Mouse (Mus musculus): ENCODE results near the gene Gk. TPM values are rescaled to one million over a fixed set of nuclear protein-coding genes. Genes with fewer than 3 reads are reported as not detected.

Gk gene
- polyA plus RNA-seq (2014; fragmentation: Nextera tagmentation; extraction: Ambion mirVana), result 6.9 and 7.1 TPM in 2 replicates

DNA sequence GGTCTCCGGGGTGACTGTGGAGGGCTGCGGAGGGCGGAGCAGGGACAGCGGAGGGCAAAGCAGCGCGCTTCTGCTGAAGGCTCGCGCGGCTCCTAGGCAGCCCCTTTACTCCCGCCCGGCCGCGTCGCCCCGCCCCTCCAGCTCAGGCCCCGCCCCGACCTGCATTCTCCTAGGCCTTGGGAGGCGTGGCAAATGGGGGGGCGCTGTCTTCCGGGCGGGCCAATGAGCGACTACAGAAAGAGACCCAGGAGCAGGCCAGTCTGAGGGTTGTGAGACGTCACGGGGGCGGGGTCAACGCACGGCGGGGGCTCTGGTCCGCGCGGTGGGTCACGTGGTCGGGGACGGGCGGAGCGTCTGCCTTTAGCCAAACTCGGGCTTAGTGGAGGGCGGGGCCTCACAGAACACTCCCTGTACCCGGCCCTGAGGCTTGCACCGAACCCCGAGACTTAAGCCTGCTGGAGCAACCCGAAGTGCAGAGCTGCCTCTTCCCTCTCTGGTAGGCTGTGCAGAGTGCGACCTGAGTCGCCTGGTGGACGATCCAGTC lies at the start of gene Gk:
Gene Gk, minus strand, starts transcription at position 276 of the 544 bp plus-strand sequence.
- Histone ChIP-seq H3K36me3 (ENCODE audit: control insufficient read depth, insufficient read depth, low read length) (no peaks in the 10 kb centered on the region), H3K9me3 (ENCODE audit: control insufficient read depth, low read length) (no peaks in the 10 kb centered on the region), H3K4me3 (ENCODE audit: low read depth, low read length) (peak within 1 kb of the TSS; percentile 59), H3K4me1 (replicated peaks; ENCODE audit: control insufficient read depth, insufficient read depth, low read length) (no peaks in the 10 kb centered on the region), H3K27me3 (replicated peaks; ENCODE audit: control insufficient read depth, insufficient read depth, low read length) (no peaks in the 10 kb centered on the region), H3K9ac (ENCODE audit: low read depth, low read length) (peak within 1 kb of the TSS; percentile 72), H3K4me2 (peak within 1 kb of the TSS; percentile 70), H3K27ac (ENCODE audit: low read depth, low read length) (peak within 1 kb of the TSS; percentile 87)
- peak; percentile 89 for DNase-seq (ENCODE audit: low spot score)
- WGBS, result 13% methylated on average over 41 of the region's 45 CpGs
- peak; percentile 98 for ATAC-seq (replicated peaks; ENCODE audit: low FRiP score)

DNA sequence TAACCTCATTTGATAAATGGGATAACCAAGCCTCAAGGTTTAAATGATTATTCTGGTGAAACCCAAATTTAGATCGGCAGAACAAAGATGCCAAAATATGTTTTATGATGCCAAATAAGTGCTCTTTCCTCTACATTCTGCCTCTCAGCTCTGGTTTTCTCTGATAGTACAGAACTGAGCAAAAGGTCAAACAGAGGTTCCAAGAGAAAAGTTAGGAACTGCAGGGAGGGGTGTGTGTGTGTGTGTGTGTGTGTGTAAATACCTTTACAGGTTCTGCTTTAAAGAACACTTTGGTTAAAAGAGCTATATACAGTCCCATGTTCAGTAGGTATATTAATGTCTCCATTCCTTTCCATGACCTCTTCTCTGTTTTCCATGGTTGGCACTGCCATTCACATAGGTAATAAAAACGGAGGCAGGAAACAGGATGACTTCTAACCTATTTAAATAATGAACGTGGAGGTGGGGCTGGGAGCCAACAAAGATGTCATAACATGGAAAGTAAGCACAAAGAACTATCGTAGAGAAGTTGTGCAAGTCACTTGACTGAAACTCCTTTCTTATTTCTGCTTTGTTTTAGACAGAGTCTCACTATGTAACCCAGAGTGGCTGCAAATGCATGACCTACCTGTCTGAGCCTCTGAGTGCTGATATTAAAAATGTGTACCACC lies 28.2 kb upstream of the Gk start:
- Histone ChIP-seq H3K9me3 (ENCODE audit: control insufficient read depth, low read length) (no peaks in the 10 kb centered on the region), H3K9ac (ENCODE audit: low read depth, low read length) (no peak overlapping the region), H3K27me3 (replicated peaks; ENCODE audit: control insufficient read depth, insufficient read depth, low read length) (no peaks in the 10 kb centered on the region), H3K4me2 (no peak overlapping the region), H3K4me3 (ENCODE audit: low read depth, low read length) (no peak overlapping the region), H3K36me3 (ENCODE audit: control insufficient read depth, insufficient read depth, low read length) (no peaks in the 10 kb centered on the region), H3K27ac (ENCODE audit: low read depth, low read length) (no peak overlapping the region), H3K4me1 (replicated peaks; ENCODE audit: control insufficient read depth, insufficient read depth, low read length) (no peaks in the 10 kb centered on the region)
- 73% methylated on average over 4 of the region's 4 CpGs for WGBS
- ATAC-seq (replicated peaks; ENCODE audit: low FRiP score), result no peak
- no peak for DNase-seq (ENCODE audit: low spot score)

DNA sequence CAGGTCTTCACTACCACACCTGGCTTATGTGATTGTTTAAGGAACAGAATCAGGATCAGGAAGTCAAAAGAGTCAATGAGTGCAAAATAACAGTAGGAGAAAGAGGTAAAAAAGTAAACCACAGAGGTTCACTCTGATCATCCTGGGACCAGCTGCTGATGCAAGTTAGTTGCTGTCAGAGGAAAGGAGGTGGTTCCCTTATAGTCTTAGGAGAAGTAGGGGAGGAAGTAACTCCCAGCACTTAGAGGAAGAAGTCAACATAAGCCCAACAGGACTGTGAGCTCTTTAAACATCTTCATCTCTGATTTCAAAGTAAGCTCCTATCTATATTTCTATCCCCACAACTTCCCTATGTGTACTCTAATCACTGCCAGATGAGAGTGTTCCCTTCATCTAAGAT lies 26.4 kb upstream of the Gk start:
- Histone ChIP-seq H3K36me3 (ENCODE audit: control insufficient read depth, insufficient read depth, low read length) (no peaks in the 10 kb centered on the region), H3K27me3 (replicated peaks; ENCODE audit: control insufficient read depth, insufficient read depth, low read length) (no peaks in the 10 kb centered on the region), H3K4me1 (replicated peaks; ENCODE audit: control insufficient read depth, insufficient read depth, low read length) (no peaks in the 10 kb centered on the region), H3K4me3 (ENCODE audit: low read depth, low read length) (no peak overlapping the region), H3K9me3 (ENCODE audit: control insufficient read depth, low read length) (no peaks in the 10 kb centered on the region), H3K4me2 (no peak overlapping the region), H3K9ac (ENCODE audit: low read depth, low read length) (no peak overlapping the region), H3K27ac (ENCODE audit: low read depth, low read length) (no peak overlapping the region)
- DNase-seq (ENCODE audit: low spot score) (no peak), ATAC-seq (replicated peaks; ENCODE audit: low FRiP score) (no peak)

DNA sequence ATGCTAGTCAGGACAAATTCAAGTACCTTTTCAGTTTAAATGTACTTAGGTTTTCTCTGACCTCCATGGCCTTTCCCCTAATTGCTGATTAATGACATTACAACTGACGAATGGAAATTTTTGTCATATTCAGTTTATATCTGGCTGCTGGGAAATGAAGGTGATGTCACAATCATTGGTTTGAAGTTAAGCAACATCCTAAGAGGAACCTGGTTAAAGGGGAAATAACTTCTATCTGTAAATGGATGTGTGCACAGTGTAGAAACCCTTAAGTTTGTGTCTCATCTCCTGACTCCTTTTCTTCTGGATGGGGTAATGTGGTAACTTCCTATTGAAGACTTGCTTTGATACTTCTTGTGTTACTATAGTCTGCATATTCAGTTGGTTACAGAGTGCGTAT lies 20.8 kb upstream of the Gk start:
- no peaks in the 10 kb centered on the region for H3K9me3 ChIP-seq (ENCODE audit: control insufficient read depth, low read length)
- no peak overlapping the region for H3K9ac ChIP-seq (ENCODE audit: low read depth, low read length)
- no peaks in the 10 kb centered on the region for H3K36me3 ChIP-seq (ENCODE audit: control insufficient read depth, insufficient read depth, low read length)
- 79% methylated on average over 2 of the region's 2 CpGs for WGBS
- no peaks in the 10 kb centered on the region for H3K27me3 ChIP-seq (replicated peaks; ENCODE audit: control insufficient read depth, insufficient read depth, low read length)
- no peaks in the 10 kb centered on the region for H3K4me1 ChIP-seq (replicated peaks; ENCODE audit: control insufficient read depth, insufficient read depth, low read length)
- ATAC-seq (replicated peaks; ENCODE audit: low FRiP score), result no peak
- DNase-seq (ENCODE audit: low spot score), result no peak
- no peak overlapping the region for H3K27ac ChIP-seq (ENCODE audit: low read depth, low read length)
- H3K4me3 ChIP-seq (ENCODE audit: low read depth, low read length), result no peak overlapping the region
- no peak overlapping the region for H3K4me2 ChIP-seq

DNA sequence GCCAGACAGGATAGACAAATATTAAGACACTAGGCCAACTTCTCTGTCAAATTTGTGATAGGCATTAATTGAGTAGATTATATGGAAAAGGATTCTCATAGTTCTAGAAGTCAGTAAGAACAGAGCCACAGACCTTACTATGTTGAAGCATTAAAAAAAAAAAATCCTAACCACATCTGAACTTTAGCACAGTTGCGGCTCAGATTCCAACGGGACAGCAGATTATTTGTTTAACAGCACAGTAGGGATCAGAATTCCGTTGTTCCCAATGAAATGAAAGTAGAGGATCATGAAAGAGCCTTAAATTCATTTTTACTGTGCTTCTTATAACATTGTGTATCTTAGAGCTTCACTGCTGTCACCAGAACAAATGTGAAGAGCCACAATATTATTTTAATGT lies 1.7 kb upstream of the Gk start:
- H3K4me3 ChIP-seq (ENCODE audit: low read depth, low read length), result no peak overlapping the region
- H3K27ac ChIP-seq (ENCODE audit: low read depth, low read length), result no peak overlapping the region
- WGBS, result 81% methylated on average over 3 of the region's 3 CpGs
- no peaks in the 10 kb centered on the region for H3K36me3 ChIP-seq (ENCODE audit: control insufficient read depth, insufficient read depth, low read length)
- no peaks in the 10 kb centered on the region for H3K27me3 ChIP-seq (replicated peaks; ENCODE audit: control insufficient read depth, insufficient read depth, low read length)
- H3K9me3 ChIP-seq (ENCODE audit: control insufficient read depth, low read length), result no peaks in the 10 kb centered on the region
- H3K4me2 ChIP-seq, result no peak overlapping the region
- DNase-seq (ENCODE audit: low spot score) (no peak), ATAC-seq (replicated peaks; ENCODE audit: low FRiP score) (no peak)
- H3K9ac ChIP-seq (ENCODE audit: low read depth, low read length), result no peak overlapping the region
- H3K4me1 ChIP-seq (replicated peaks; ENCODE audit: control insufficient read depth, insufficient read depth, low read length), result no peaks in the 10 kb centered on the region

DNA sequence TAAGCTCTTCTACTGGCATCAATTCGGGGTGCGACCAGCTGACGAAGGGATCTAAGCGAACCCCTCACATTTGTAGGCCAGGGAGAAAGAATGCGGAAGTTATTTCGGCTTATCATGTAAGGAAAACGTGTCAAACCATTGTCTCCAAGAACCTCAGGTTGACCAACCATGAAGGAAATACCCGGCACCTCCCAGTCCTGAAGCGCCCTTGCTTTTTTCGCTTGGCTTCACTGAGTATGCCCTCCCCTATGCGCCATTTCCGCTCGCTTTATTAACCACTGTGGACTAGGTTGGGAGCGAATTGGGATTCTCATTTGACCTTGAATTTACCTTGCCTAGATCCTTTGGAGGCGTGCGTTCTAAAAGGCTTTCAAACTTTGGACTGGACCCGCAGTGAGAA lies 522 bp upstream of the Gk start:
- Histone ChIP-seq H3K27me3 (replicated peaks; ENCODE audit: control insufficient read depth, insufficient read depth, low read length) (no peaks in the 10 kb centered on the region), H3K27ac (ENCODE audit: low read depth, low read length) (peak overlapping the region; percentile 87), H3K9me3 (ENCODE audit: control insufficient read depth, low read length) (no peaks in the 10 kb centered on the region), H3K4me1 (replicated peaks; ENCODE audit: control insufficient read depth, insufficient read depth, low read length) (no peaks in the 10 kb centered on the region), H3K4me3 (ENCODE audit: low read depth, low read length) (peak overlapping the region; percentile 59), H3K36me3 (ENCODE audit: control insufficient read depth, insufficient read depth, low read length) (no peaks in the 10 kb centered on the region), H3K9ac (ENCODE audit: low read depth, low read length) (peak overlapping the region; percentile 72), H3K4me2 (peak overlapping the region; percentile 57)
- 17% methylated on average over 17 of the region's 17 CpGs for WGBS
- DNase-seq (ENCODE audit: low spot score) (no peak), ATAC-seq (replicated peaks; ENCODE audit: low FRiP score) (peak; percentile 65)

DNA sequence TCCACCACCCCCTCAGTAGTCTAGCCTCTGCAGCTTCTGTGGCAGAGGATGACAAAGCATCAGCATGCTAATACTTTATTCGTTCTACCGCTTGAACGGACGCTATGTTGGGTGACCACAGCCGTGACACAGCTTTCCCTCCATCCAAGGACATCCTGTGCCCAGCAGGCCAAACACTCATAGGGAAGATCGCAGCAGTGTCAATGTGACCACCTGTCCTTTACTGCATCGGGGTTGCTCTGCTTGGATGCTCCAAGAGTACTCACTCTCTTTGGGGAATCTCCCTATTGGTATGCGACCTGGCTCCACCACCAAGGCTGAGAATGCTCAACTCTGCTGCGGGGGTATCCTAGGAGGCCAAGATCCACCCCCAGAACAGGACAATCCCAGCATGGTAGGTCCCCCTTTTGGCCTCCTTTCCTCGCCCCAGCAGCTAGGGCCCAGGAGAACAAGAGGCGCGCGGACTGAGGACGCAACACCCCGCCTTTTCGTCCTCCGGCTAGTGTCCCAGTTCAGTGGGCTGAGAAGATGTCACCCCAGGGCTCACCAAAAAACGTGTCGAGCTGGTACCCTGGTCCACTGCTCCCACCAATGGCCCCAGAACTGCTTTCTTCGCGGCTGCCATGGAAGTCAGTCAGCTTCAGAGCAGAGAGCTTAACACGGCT lies 608 bp downstream of the Gk start:
- no peaks in the 10 kb centered on the region for H3K36me3 ChIP-seq (ENCODE audit: control insufficient read depth, insufficient read depth, low read length)
- peak overlapping the region; percentile 59 for H3K4me3 ChIP-seq (ENCODE audit: low read depth, low read length)
- H3K9me3 ChIP-seq (ENCODE audit: control insufficient read depth, low read length), result no peaks in the 10 kb centered on the region
- 21% methylated on average over 22 of the region's 22 CpGs for WGBS
- H3K9ac ChIP-seq (ENCODE audit: low read depth, low read length), result peak overlapping the region; percentile 65
- no peaks in the 10 kb centered on the region for H3K4me1 ChIP-seq (replicated peaks; ENCODE audit: control insufficient read depth, insufficient read depth, low read length)
- ATAC-seq (replicated peaks; ENCODE audit: low FRiP score), result peak; percentile 48
- H3K27ac ChIP-seq (ENCODE audit: low read depth, low read length), result peak overlapping the region; percentile 58; the same call in 1 of the 2 replicates
- no peaks in the 10 kb centered on the region for H3K27me3 ChIP-seq (replicated peaks; ENCODE audit: control insufficient read depth, insufficient read depth, low read length)
- no peak for DNase-seq (ENCODE audit: low spot score)
- H3K4me2 ChIP-seq, result peak overlapping the region; percentile 70

DNA sequence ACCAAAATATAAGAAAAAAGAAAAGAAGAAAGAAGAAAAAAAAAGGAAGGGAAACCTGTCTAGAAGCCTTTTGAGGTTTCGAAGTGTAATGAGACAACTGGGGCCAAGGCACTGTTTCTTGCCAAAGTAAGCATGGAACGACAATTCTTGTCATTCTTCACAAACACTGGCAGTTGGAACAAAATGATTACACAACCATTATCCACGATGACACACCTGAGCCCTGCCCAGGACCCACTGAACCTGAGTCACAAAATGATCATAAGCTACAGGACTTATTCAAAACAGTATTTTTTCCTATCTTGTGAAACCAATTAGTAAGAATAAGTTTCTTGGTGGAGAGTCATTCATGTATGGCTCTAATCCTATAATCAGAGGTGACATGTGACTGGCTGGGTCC lies 5.3 kb downstream of the Gk start:
- Histone ChIP-seq H3K36me3 (ENCODE audit: control insufficient read depth, insufficient read depth, low read length) (no peaks in the 10 kb centered on the region), H3K4me2 (no peak overlapping the region), H3K9me3 (ENCODE audit: control insufficient read depth, low read length) (no peaks in the 10 kb centered on the region), H3K4me3 (ENCODE audit: low read depth, low read length) (no peak overlapping the region), H3K4me1 (replicated peaks; ENCODE audit: control insufficient read depth, insufficient read depth, low read length) (no peaks in the 10 kb centered on the region), H3K27ac (ENCODE audit: low read depth, low read length) (no peak overlapping the region), H3K9ac (ENCODE audit: low read depth, low read length) (no peak overlapping the region), H3K27me3 (replicated peaks; ENCODE audit: control insufficient read depth, insufficient read depth, low read length) (no peaks in the 10 kb centered on the region)
- DNase-seq (ENCODE audit: low spot score) (no peak), ATAC-seq (replicated peaks; ENCODE audit: low FRiP score) (no peak)
- WGBS, result 72% methylated on average over 3 of the region's 3 CpGs

DNA sequence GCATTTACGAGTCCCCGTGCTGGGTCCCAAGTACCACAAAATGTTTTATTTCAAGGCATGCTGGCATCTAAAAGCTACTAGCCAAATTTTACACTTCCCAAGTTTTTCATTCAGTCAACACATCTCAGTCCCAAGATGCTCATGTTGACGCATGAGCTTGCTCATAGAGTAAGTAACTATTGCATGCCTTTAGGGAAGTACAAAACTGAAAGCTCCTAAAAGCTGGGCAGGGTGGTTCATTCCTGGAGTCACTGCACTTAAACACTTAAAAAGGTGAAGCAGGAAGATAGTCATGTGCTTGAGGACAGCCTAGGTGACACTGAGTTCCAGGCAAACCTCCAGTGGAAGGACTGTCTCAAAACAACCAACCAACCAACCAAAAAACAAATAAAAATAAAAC lies 5.9 kb downstream of the Gk start:
- H3K9ac ChIP-seq (ENCODE audit: low read depth, low read length), result no peak overlapping the region
- H3K27me3 ChIP-seq (replicated peaks; ENCODE audit: control insufficient read depth, insufficient read depth, low read length), result no peaks in the 10 kb centered on the region
- WGBS, result 88% methylated on average over 3 of the region's 3 CpGs
- no peaks in the 10 kb centered on the region for H3K36me3 ChIP-seq (ENCODE audit: control insufficient read depth, insufficient read depth, low read length)
- no peak for DNase-seq (ENCODE audit: low spot score)
- H3K9me3 ChIP-seq (ENCODE audit: control insufficient read depth, low read length), result no peaks in the 10 kb centered on the region
- H3K4me2 ChIP-seq, result no peak overlapping the region
- ATAC-seq (replicated peaks; ENCODE audit: low FRiP score), result no peak
- no peak overlapping the region for H3K27ac ChIP-seq (ENCODE audit: low read depth, low read length)
- H3K4me3 ChIP-seq (ENCODE audit: low read depth, low read length), result no peak overlapping the region
- H3K4me1 ChIP-seq (replicated peaks; ENCODE audit: control insufficient read depth, insufficient read depth, low read length), result no peaks in the 10 kb centered on the region
